Mouse (Mus musculus) liver, adult 2 months (tissue): Measurements from ENCODE around the gene Plcd4.

ENCODE experiments used
- CTCF ChIP-seq: fragments of 200-500 bp; IDR thresholded peaks from 2 replicates; pipeline ENCODE4 v1.5.1; 2011; ENCODE audit warnings: low read depth, low read length, control low read depth
- POLR2A ChIP-seq: fragments of 200-500 bp; IDR thresholded peaks from 2 replicates; pipeline ENCODE4 v1.6.1; 2011; ENCODE audit warnings: low read length, control low read depth; ENCODE audit not compliant: insufficient read depth; ENCODE audit errors: extremely low read depth

GRCm38 (mm10) chr1:74538650-74539049 lies 4.0 kb upstream of the Plcd4 start:
- no peak for TF ChIP-seq CTCF
- no peak for TF ChIP-seq POLR2A
